Mouse (Mus musculus) hindbrain, embryonic 15.5 days (tissue): ENCODE measurements around the gene Cacna1d. TPM values are rescaled to one million over a fixed set of nuclear protein-coding genes. Genes with fewer than 3 reads are reported as not detected.
A peak's percentile ranks its signal among the peaks of the same experiment; 100 is the strongest.

Source experiments
- ATAC-seq: fragments of 200-750 bp; cut with Nextera tagmentation; 2 replicates; pipeline ENCODE4 v1.8.0; 2017; ENCODE audit warnings: low read depth, moderate number of reproducible peaks, moderate TSS enrichment; ENCODE audit not compliant: low FRiP score
- H3K27ac ChIP-seq: fragments of 300-500 bp; sonication (generic); replicated peaks from 2 replicates; pipeline ENCODE4 v1.5.1; 2015; ENCODE audit warnings: mild to moderate bottlenecking, inconsistent platforms
- H3K27me3 ChIP-seq: fragments of 300-500 bp; sonication (generic); 2 replicates; pipeline ENCODE4 v1.6.1; 2015; ENCODE audit warnings: control low read depth, inconsistent platforms
- H3K36me3 ChIP-seq: fragments of 300-500 bp; sonication (generic); 2 replicates; pipeline ENCODE4 v1.6.1; 2015; ENCODE audit warnings: control low read depth, inconsistent platforms
- H3K4me1 ChIP-seq: fragments of 300-500 bp; sonication (generic); replicated peaks from 2 replicates; pipeline ENCODE4 v1.6.1; 2015; ENCODE audit warnings: control low read depth, inconsistent platforms
- H3K4me2 ChIP-seq: fragments of 300-500 bp; sonication (generic); 2 replicates; pipeline ENCODE4 v1.6.1; 2015; ENCODE audit warnings: moderate library complexity, mild to moderate bottlenecking, inconsistent platforms
- H3K4me3 ChIP-seq: fragments of 300-500 bp; sonication (generic); 2 replicates; pipeline ENCODE4 v1.5.1; 2015; ENCODE audit warnings: mild to moderate bottlenecking, inconsistent platforms
- H3K9ac ChIP-seq: fragments of 300-500 bp; sonication (generic); 2 replicates; pipeline ENCODE4 v1.6.1; 2015; ENCODE audit warnings: inconsistent platforms
- H3K9me3 ChIP-seq: fragments of 300-500 bp; sonication (generic); 2 replicates; pipeline ENCODE4 v1.6.1; 2016; ENCODE audit warnings: control low read depth, inconsistent platforms
- WGBS: fragments of 180-500 bp; shearing (Covaris S2); methylation state at CpG from one replicate; pipeline ENCODE4 v1.1.7; 2015; 5-methylcytosine and 5-hydroxymethylcytosine counted together
- polyA plus RNA-seq: library from polyadenylated mRNA; unstranded; fragments of >200 nt; fragmentation: Nextera tagmentation; extraction: Ambion mirVana; gene quantifications from 2 replicates; pipeline ENCODE4 v1.2.1, GENCODE M21; 2015

Gene Cacna1d
- polyA plus RNA-seq, 1 experiment from 2014 or later: 10.7 TPM

DNA sequence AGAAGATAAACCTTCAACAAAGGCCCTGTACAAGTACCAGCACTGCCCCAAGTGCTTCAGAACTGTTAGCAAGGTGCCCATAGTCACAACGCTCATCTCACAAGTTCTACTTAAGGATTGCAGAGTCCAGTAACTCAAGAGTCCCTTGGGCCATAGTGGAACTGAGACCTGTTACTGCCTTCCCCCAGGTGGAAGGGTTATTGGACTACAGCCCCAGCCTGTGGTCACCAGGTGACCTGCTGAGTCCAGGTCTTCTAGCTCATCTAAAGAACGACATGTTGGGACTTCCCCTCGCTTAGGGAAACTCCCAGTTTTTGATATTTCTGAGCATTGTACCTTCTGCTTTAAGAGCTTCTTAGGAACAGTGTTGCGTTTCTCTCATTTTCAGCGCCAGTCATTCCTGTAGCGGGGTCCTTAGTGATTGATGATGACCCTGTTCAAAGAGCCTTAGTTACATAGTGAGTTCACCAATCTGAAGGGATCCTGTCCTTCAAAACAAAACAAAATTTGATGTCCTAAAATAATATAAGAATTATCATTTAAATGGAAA lies 19.0 kb upstream of the Cacna1d start:
- no peak for ATAC-seq

DNA sequence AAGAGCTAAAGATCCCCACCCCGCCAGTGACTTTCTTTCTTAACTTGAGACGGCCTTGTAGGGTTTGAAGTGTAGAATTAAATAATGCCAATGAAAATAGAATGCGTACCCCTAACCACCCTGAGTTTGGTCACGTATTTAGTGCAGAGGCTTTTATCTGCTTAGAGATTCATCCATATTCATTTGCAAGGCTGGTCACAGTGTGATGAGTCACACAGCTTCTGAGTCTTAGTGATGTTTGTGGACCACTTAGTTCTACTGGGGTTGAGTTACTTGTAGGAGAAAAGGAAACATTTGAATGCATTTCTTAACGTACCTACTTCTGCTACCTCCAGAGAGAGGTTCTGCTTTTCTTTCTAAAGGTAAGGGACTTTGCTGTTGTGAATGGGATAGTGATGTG lies 13.7 kb upstream of the Cacna1d start:
- peaks cover 40% of the 10 kb centered on the region for H3K36me3 ChIP-seq
- no peaks in the 10 kb centered on the region for H3K27me3 ChIP-seq
- no peak overlapping the region for H3K9ac ChIP-seq
- no peak overlapping the region for H3K4me3 ChIP-seq
- no peak overlapping the region for H3K4me2 ChIP-seq
- no peak for ATAC-seq
- H3K27ac ChIP-seq: no peak overlapping the region
- no peaks in the 10 kb centered on the region for H3K9me3 ChIP-seq
- no peaks in the 10 kb centered on the region for H3K4me1 ChIP-seq
- WGBS: 85% methylated on average over 5 of the region's 5 CpGs

More for the DNA sequence above, 19.0 kb upstream of the Cacna1d start:
- H3K4me2 ChIP-seq: no peak overlapping the region
- WGBS: 94% methylated on average over 6 of the region's 6 CpGs
- H3K4me1 ChIP-seq: no peaks in the 10 kb centered on the region
- no peak overlapping the region for H3K4me3 ChIP-seq
- H3K27ac ChIP-seq: no peak overlapping the region
- H3K36me3 ChIP-seq: peaks cover 51% of the 10 kb centered on the region
- no peaks in the 10 kb centered on the region for H3K9me3 ChIP-seq
- no peaks in the 10 kb centered on the region for H3K27me3 ChIP-seq
- no peak overlapping the region for H3K9ac ChIP-seq

DNA sequence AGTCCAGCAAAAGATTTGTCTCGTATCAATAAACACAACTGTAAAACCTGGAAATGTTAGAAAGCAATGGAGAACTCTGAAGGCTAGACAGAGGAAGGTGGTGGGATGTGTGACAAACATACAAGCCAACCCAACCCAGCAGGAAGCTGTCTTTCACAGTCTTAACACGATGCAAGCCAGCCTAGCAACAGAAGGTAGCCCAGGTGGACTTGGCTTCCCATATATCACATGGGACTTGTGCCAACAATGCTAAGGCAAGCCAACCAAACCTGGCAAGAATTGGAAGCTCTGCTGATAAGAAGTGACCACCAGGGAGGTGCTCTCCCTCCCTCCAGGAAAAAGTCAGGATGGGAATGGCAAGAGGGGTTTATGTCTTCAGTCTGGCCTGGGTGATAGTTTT lies 6.9 kb upstream of the Cacna1d start:
- Histone ChIP-seq H3K27ac (no peak overlapping the region), H3K27me3 (no peaks in the 10 kb centered on the region), H3K9ac (no peak overlapping the region), H3K9me3 (no peaks in the 10 kb centered on the region), H3K4me1 (no peaks in the 10 kb centered on the region), H3K4me3 (no peak overlapping the region), H3K4me2 (no peak overlapping the region), H3K36me3 (peaks cover 9% of the 10 kb centered on the region)
- ATAC-seq: no peak
- WGBS: 72% methylated on average over 2 of the region's 2 CpGs

DNA sequence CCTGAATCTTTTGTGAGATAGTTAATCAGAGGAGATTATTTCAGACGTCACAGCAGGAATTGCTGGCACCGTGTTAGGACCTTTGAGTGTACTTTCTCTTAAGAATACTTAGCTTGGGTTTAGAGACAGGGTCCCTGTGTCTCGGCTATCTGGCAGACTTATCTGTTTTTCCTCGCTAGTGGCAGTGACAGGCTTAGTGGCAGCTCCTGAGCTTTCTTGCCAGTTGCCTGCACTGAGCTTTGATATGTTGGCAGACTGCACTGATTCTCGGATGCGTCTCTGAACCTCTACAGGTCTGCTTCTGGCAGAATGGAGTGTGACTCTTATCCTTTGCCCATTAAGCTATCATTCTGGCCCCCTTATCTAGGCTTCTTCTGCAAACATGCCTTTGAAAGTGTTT lies 3.7 kb upstream of the Cacna1d start:
- Histone ChIP-seq H3K36me3 (peaks cover 21% of the 10 kb centered on the region), H3K9me3 (no peaks in the 10 kb centered on the region), H3K27me3 (no peaks in the 10 kb centered on the region), H3K9ac (no peak overlapping the region), H3K4me1 (no peaks in the 10 kb centered on the region), H3K4me3 (no peak overlapping the region), H3K27ac (no peak overlapping the region), H3K4me2 (no peak overlapping the region)
- no peak for ATAC-seq
- 80% methylated on average over 6 of the region's 6 CpGs for WGBS

DNA sequence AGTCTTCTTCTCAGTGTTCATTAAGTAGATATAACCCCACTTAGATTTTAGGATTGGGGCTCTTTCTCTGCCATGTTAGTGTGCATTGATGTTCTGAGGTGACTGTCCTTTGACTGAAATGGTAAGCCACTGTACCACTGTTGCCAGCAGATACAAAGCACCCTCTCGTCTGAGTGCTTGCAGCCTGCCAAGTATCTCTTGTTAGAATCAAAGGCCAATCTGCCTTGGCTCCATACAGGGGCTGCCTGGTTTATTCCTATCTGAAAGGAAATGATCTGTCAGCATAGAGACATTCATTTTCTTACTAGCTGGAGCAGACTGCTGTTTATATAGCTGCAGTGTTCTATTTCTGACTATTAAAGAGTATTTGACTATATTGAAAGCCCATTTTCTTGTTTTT lies 2.0 kb upstream of the Cacna1d start:
- no peaks in the 10 kb centered on the region for H3K27me3 ChIP-seq
- no peak overlapping the region for H3K4me2 ChIP-seq
- 71% methylated on average over 1 of the region's 1 CpGs for WGBS
- no peaks in the 10 kb centered on the region for H3K4me1 ChIP-seq
- ATAC-seq: no peak
- no peak overlapping the region for H3K27ac ChIP-seq
- no peak overlapping the region for H3K4me3 ChIP-seq
- H3K9me3 ChIP-seq: no peaks in the 10 kb centered on the region
- H3K36me3 ChIP-seq: peaks cover 27% of the 10 kb centered on the region
- H3K9ac ChIP-seq: no peak overlapping the region

DNA sequence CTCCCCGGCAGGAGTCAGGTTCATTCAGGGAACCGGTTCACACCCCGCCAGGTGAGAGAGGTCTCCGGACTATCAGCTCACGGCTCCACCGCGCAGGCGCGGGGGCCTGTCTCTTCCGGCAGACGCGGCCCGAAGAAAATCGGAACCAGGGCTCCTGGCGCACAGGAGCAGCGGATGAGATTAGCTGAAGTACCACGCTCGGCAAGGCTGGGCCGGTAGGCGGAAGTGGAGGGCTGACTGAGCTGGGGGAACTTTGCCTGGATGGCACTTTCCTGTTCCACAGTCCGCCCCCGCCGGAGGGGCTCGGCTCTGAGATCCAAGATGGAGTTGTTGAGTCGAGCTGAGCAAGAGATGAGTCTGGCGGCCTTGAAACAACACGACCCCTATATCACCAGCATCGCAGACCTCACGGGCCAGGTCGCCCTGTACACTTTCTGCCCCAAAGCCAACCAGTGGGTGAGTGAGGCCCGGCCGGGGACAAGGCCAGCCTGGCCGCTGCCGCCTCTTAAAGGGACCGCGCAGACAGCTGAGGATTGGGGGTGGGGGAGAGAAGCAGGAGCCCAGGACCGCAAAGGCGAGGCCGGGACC lies 11.8 kb downstream of the Cacna1d start, which contains the start of gene Dcp1a:
TSS of gene Dcp1a (plus strand) at position 175 of the 588 bp plus-strand sequence.
- H3K4me3 ChIP-seq: peak within 1 kb of the TSS; percentile 55
- peak within 1 kb of the TSS; percentile 82 for H3K27ac ChIP-seq
- H3K9me3 ChIP-seq: no peaks in the 10 kb centered on the region
- WGBS: under 1% methylated on average over 39 of the region's 39 CpGs
- no peaks in the 10 kb centered on the region for H3K27me3 ChIP-seq
- H3K4me2 ChIP-seq: peak within 1 kb of the TSS; percentile 66
- H3K9ac ChIP-seq: peak within 1 kb of the TSS; percentile 70
- H3K36me3 ChIP-seq: peaks cover 16% of the 10 kb centered on the region
- H3K4me1 ChIP-seq: peaks cover 23% of the 10 kb centered on the region
- ATAC-seq: peak; percentile 100

DNA sequence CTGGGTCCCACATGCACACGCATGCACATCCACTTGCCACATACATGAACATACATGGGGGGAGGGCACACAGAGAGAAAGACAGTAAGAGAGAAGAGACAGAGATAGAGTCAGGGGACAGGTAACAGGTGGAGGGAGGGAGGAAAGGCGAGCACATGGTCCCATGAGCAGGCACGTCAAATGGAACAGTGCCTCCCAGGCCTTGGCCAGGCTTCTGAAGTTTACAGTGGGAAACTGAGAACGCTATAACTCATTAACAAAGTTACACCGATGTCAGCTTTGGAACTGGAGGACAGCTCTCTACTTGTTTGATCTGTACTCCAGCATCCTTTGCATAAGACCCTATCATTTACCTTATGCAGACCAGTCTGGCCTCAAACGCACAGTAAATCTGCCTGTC lies 16.8 kb downstream of the Cacna1d start:
- ATAC-seq: no peak
- no peaks in the 10 kb centered on the region for H3K27me3 ChIP-seq
- WGBS: 84% methylated on average over 6 of the region's 6 CpGs

DNA sequence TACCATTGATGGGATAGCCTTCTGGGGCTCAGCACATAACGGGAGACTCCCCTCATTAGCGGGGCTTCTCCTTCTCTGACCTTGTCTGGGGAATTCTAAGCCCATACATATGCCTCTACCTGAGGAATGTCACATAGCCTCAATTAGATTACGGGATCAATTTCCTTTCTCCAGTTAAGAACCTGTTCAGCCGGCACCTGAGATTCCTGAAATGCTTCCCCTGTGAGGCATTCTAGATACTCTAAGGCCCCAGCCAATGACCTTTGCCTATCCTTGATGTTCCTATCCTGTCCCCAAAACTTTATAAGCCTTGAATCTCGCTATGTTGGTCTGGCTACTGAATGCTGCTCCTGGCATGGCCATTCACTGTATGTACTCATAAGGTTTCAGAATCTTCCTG lies 17.6 kb downstream of the Cacna1d start:
- H3K4me2 ChIP-seq: no peak overlapping the region
- H3K9ac ChIP-seq: no peak overlapping the region
- ATAC-seq: no peak
- no peaks in the 10 kb centered on the region for H3K9me3 ChIP-seq
- WGBS: 73% methylated on average over 5 of the region's 5 CpGs
- no peak overlapping the region for H3K4me3 ChIP-seq
- H3K36me3 ChIP-seq: no peaks in the 10 kb centered on the region
- no peaks in the 10 kb centered on the region for H3K27me3 ChIP-seq
- H3K27ac ChIP-seq: no peak overlapping the region
- H3K4me1 ChIP-seq: no peaks in the 10 kb centered on the region

More for the DNA sequence above, 16.8 kb downstream of the Cacna1d start:
- H3K9ac ChIP-seq: no peak overlapping the region
- no peaks in the 10 kb centered on the region for H3K36me3 ChIP-seq
- no peaks in the 10 kb centered on the region for H3K4me1 ChIP-seq
- no peaks in the 10 kb centered on the region for H3K9me3 ChIP-seq
- H3K4me3 ChIP-seq: no peak overlapping the region
- H3K4me2 ChIP-seq: no peak overlapping the region
- H3K27ac ChIP-seq: no peak overlapping the region

DNA sequence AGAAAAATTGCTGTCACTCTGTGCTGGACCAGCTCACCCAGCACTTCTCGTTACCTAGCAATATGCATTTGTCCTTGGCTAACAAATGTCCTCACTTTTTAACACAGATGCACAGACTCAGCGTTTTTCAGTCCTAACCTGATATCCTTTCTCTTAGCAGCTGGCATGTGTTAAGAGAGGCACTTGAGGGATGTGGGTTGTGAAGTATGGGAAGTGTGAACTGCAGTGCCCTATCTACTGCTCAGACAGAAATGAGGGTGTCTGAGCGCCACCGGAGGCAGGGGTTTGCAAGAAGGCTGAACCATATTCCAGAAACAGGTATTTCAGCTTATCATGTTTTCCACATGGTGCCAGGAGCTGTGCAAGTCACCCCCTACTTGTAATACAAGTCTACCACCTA lies 27.9 kb downstream of the Cacna1d start:
- Histone ChIP-seq H3K9me3 (no peaks in the 10 kb centered on the region), H3K4me2 (no peak overlapping the region), H3K9ac (no peak overlapping the region), H3K36me3 (no peaks in the 10 kb centered on the region), H3K27me3 (0 out of 2 replicates have a peak, but pooled peaks cover 4% of the 10 kb centered on the region), H3K27ac (no peak overlapping the region), H3K4me1 (peaks cover 2% of the 10 kb centered on the region; the same call in 1 of the 2 replicates), H3K4me3 (no peak overlapping the region)
- 88% methylated on average over 4 of the region's 4 CpGs for WGBS
- no peak for ATAC-seq

DNA sequence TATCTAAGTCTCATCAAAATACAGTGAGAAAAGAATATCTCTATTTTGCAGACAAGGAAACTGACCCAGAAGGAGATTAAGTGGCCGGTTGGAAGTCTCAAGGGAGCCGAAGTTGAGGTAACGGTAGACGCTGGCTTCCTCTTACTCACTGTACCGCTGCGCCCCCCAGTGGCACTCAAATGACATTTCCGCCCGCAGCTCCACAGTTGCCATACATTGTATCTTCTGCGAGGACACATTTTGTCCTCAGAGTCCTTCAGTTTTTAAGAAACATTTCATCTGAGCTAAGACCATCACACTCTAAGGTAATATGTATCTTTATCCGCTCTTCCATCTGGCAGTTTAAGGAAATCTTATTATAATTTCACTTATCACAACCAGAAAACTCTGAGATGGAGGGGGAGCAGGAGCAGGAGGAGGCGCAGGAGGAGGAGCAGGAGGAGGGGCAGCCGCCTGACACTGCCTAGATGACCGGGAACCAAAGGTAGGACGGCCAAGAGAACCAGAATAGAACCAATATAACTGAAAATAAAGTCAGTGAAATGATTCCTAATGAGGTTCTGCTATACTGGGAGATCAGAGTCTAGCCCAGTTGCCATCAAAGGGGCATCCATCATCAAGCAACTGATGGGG lies 31.2 kb downstream of the Cacna1d start:
- H3K4me1 ChIP-seq: peaks cover 7% of the 10 kb centered on the region; the same call in 1 of the 2 replicates
- WGBS: 6% methylated on average over 14 of the region's 14 CpGs
- no peak overlapping the region for H3K27ac ChIP-seq
- no peak overlapping the region for H3K4me3 ChIP-seq
- no peaks in the 10 kb centered on the region for H3K36me3 ChIP-seq
- ATAC-seq: peak; percentile 71; the same call in 1 of the 2 replicates
- H3K9me3 ChIP-seq: no peaks in the 10 kb centered on the region
- 0 out of 2 replicates have a peak, but pooled peaks cover 4% of the 10 kb centered on the region for H3K27me3 ChIP-seq
- H3K9ac ChIP-seq: 0 out of 2 replicates have a peak overlapping the region, but pooled peaks have one; percentile 4
- peak overlapping the region; percentile 35 for H3K4me2 ChIP-seq

DNA sequence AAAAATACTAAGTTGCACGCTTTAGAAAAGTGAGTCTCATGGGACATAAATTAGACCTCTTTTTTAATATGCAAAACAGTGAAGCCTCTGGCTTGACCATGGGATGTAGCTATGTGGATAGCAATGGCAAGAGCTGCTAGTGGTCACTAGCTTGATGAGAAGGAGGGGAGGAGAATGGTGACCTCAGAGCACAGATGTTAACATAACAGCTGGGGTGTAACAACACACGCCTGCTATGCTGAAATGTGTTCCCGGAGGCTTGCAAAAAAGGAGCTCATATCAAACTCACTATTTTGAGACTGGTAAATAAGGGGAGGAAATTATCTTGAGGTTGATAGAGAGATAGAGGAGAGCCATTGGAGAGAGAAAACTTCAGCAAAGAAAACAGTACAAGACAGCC lies 32.4 kb downstream of the Cacna1d start:
- no peak for ATAC-seq
- no peak overlapping the region for H3K4me3 ChIP-seq
- 0 out of 2 replicates have a peak, but pooled peaks cover 4% of the 10 kb centered on the region for H3K27me3 ChIP-seq
- H3K4me2 ChIP-seq: no peak overlapping the region
- no peak overlapping the region for H3K27ac ChIP-seq
- H3K9me3 ChIP-seq: no peaks in the 10 kb centered on the region
- WGBS: 82% methylated on average over 3 of the region's 3 CpGs
- peaks cover 7% of the 10 kb centered on the region; the same call in 1 of the 2 replicates for H3K4me1 ChIP-seq
- no peak overlapping the region for H3K9ac ChIP-seq
- no peaks in the 10 kb centered on the region for H3K36me3 ChIP-seq

DNA sequence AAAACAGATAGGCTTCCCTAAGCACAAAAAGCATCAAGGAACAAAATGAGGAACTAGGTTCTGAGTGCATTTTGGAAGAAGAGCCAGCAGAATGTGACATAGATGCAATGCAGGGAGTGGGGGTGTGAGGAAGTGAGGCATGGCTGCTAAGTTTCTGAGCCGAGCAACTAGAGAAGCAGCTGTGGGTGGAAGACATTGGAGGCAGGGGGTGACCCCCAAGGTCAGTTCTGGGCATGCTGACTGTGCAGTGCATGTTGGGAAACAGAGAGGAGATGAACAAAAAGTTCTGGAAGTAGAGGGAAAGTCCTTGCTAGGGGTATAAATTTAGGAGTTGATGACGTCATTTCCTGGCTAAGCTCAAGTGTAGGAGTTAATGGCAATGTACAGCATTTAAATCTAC lies 33.4 kb downstream of the Cacna1d start:
- ATAC-seq: no peak
- Histone ChIP-seq H3K9ac (no peak overlapping the region), H3K36me3 (no peaks in the 10 kb centered on the region), H3K27ac (no peak overlapping the region), H3K4me1 (peaks cover 7% of the 10 kb centered on the region; the same call in 1 of the 2 replicates), H3K27me3 (0 out of 2 replicates have a peak, but pooled peaks cover 4% of the 10 kb centered on the region), H3K4me3 (no peak overlapping the region), H3K9me3 (no peaks in the 10 kb centered on the region), H3K4me2 (no peak overlapping the region)
- whole genome bisulfite sequencing: 53% methylated on average over 2 of the region's 2 CpGs
